In genomic region chr9:57421121-57421571, GRCm38 (mm10) we compare ENCODE assay signal across 8 mouse cellular contexts. TPM values are rescaled to one million over a fixed set of nuclear protein-coding genes. Genes with fewer than 3 reads are reported as not detected.
DNase-seq lines count a peak whose midpoint lies in the region; ATAC-seq and TF ChIP-seq lines count a peak whose summit lies in the region.

No protein-coding gene starts in this region.

- H3K9ac ChIP-seq in intestine, embryonic 15.5 days, result no peak overlapping the region
- no peak overlapping the region for H3K9ac ChIP-seq in liver, embryonic 14.5 days (replicated peaks)
- no peak overlapping the region for H3K9ac ChIP-seq in neural tube, embryonic 15.5 days (replicated peaks)

- H3K27me3 ChIP-seq in intestine, embryonic 15.5 days (replicated peaks), result no peaks in the 10 kb centered on the region
- H3K27me3 ChIP-seq in liver, embryonic 14.5 days (ENCODE audit: control insufficient read depth, insufficient read depth, low read length), result no peaks in the 10 kb centered on the region
- no peaks in the 10 kb centered on the region for H3K27me3 ChIP-seq in neural tube, embryonic 15.5 days (replicated peaks)

- H3K9me3 ChIP-seq in intestine, embryonic 15.5 days, result no peaks in the 10 kb centered on the region
- H3K9me3 ChIP-seq in liver, embryonic 14.5 days (ENCODE audit: control insufficient read depth, low read length), result no peaks in the 10 kb centered on the region
- H3K9me3 ChIP-seq in neural tube, embryonic 15.5 days (replicated peaks), result no peaks in the 10 kb centered on the region

- H3K4me3 ChIP-seq in intestine, embryonic 15.5 days (replicated peaks), result no peak overlapping the region
- H3K4me3 ChIP-seq in liver, embryonic 14.5 days (ENCODE audit: insufficient read depth in 1 of 2, low read depth in 2 of 2, low read length in 2 of 2), result no peak overlapping the region
- H3K4me3 ChIP-seq in neural tube, embryonic 15.5 days (replicated peaks), result no peak overlapping the region

- intact Hi-C loops in gastrocnemius, postnatal 36 days (cut with DNase I), result no loop called here

- H3K27ac ChIP-seq in intestine, embryonic 15.5 days, result peak overlapping the region; percentile 93
- no peak overlapping the region for H3K27ac ChIP-seq in liver, embryonic 14.5 days
- peak overlapping the region; percentile 73 for H3K27ac ChIP-seq in neural tube, embryonic 15.5 days (replicated peaks)

- no peaks in the 10 kb centered on the region for H3K36me3 ChIP-seq in intestine, embryonic 15.5 days
- no peaks in the 10 kb centered on the region for H3K36me3 ChIP-seq in liver, embryonic 14.5 days (replicated peaks; ENCODE audit: control insufficient read depth, insufficient read depth, low read depth)
- no peaks in the 10 kb centered on the region for H3K36me3 ChIP-seq in neural tube, embryonic 15.5 days

- no peak for TF ChIP-seq EP300 in liver, embryonic 14.5 days (IDR thresholded peaks at IDR 0.05; ENCODE audit: low read depth)

- peaks cover 31% of the 10 kb centered on the region for H3K4me1 ChIP-seq in intestine, embryonic 15.5 days (replicated peaks)
- peaks cover 0 to 16% of the 10 kb centered on the region in 2 experiments; a peak in 2 of 4 replicates for H3K4me1 ChIP-seq in liver, embryonic 14.5 days (replicated peaks; ENCODE audit: control insufficient read depth in 2 of 2, insufficient read depth in 2 of 2, low read length in 1 of 2)
- H3K4me1 ChIP-seq in neural tube, embryonic 15.5 days, result peaks cover 19% of the 10 kb centered on the region

- peak overlapping the region; percentile 28; the same call in 1 of the 2 replicates for H3K4me2 ChIP-seq in intestine, embryonic 15.5 days (replicated peaks)
- no peak overlapping the region for H3K4me2 ChIP-seq in liver, embryonic 14.5 days (ENCODE audit: low read depth)
- peak overlapping the region; percentile 13; the same call in 1 of the 2 replicates for H3K4me2 ChIP-seq in neural tube, embryonic 15.5 days

- 19% methylated on average over 9 of the region's 9 CpGs for WGBS in intestine, embryonic 15.5 days
- 27% methylated on average over 9 of the region's 9 CpGs for WGBS in liver, embryonic 14.5 days (ENCODE audit: insufficient replicate concordance)
- WGBS in neural tube, embryonic 15.5 days, result 79% methylated on average over 9 of the region's 9 CpGs

- no peak for TF ChIP-seq CTCF in liver, embryonic 14.5 days (IDR thresholded peaks at IDR 0.05; ENCODE audit: low read depth)

- peak; percentile 88 for ATAC-seq in intestine, embryonic 15.5 days
- peak; percentile 72 for ATAC-seq in liver, embryonic 14.5 days (ENCODE audit: insufficient read depth)
- ATAC-seq in neural tube, embryonic 15.5 days (ENCODE audit: low FRiP score), result 0 out of 2 replicates have a peak, but pooled peaks have one; percentile 18

- DNase-seq in layer of hippocampus, adult 11-12 months (ENCODE audit: low spot score), result peak; percentile 71
- no peak for DNase-seq in layer of hippocampus, adult 8-10 months (ENCODE audit: low spot score in 2 of 2)
- peak; percentile 85 for DNase-seq in adrenal gland, adult 2 months
- peak; percentile 46 to 49 for DNase-seq in gastrocnemius, postnatal 36 days
- peak in 2 of 3 experiments; percentile 42 to 51 for DNase-seq in liver, embryonic 14.5 days (ENCODE audit: low read depth in 3 of 3, low spot score in 3 of 3)
- DNase-seq in yolk sac, embryonic 10.5 days (ENCODE audit: low spot score), result peak; percentile 82

RNA-seq across cellular contexts. Expression of gene Ppcdc, which starts 18.8 kb away (rescaled TPM):
- total RNA-seq in layer of hippocampus, adult 8-10 months (2022), result 10 to 100 TPM; 16.1 to 26.1 (median 23.2) TPM
- 10 to 100 TPM; 21.7 to 21.9 TPM for total RNA-seq in adrenal gland, adult 2 months (2021)
- polyA plus RNA-seq in adrenal gland, adult 2 months (2012; rRNA removed), result 38.0 and 43.9 TPM in 2 replicates
- total RNA-seq in gastrocnemius, postnatal 36 days (2021), result 1 to 10 TPM; 7.1 to 7.7 TPM
- polyA plus RNA-seq in intestine, embryonic 15.5 days (2015; fragmentation: Nextera tagmentation; extraction: Ambion mirVana), result 25.0 and 30.1 TPM in 2 replicates
- polyA plus RNA-seq in liver, embryonic 14.5 days (2012; rRNA removed), result 9.4 and 10.0 TPM in 2 replicates
- 7.4 and 9.4 TPM in 2 replicates for polyA plus RNA-seq in liver, embryonic 14.5 days (2014; fragmentation: Nextera tagmentation; extraction: Ambion mirVana)
- polyA plus RNA-seq in neural tube, embryonic 15.5 days (2015; fragmentation: Nextera tagmentation; extraction: Ambion mirVana), result 18.4 and 22.7 TPM in 2 replicates

RNA-seq across cellular contexts. Expression of gene Scamp5, which starts 46.7 kb away (rescaled TPM):
- 100 to 1,000 TPM; 361 to 395 (median 373) TPM for total RNA-seq in layer of hippocampus, adult 8-10 months (2022)
- 10 to 100 TPM in 1 of 2 experiments, 1 to 10 TPM in 1; 8.4 to 18.1 TPM for total RNA-seq in adrenal gland, adult 2 months (2021)
- 21.0 and 21.7 TPM in 2 replicates for polyA plus RNA-seq in adrenal gland, adult 2 months (2012; rRNA removed)
- under 1 TPM; 0.66 to 0.74 TPM for total RNA-seq in gastrocnemius, postnatal 36 days (2021)
- 14.1 and 16.4 TPM in 2 replicates for polyA plus RNA-seq in intestine, embryonic 15.5 days (2015; fragmentation: Nextera tagmentation; extraction: Ambion mirVana)
- 9.1 and 9.2 TPM in 2 replicates for polyA plus RNA-seq in liver, embryonic 14.5 days (2012; rRNA removed)
- polyA plus RNA-seq in liver, embryonic 14.5 days (2014; fragmentation: Nextera tagmentation; extraction: Ambion mirVana), result 4.5 and 5.2 TPM in 2 replicates
- polyA plus RNA-seq in neural tube, embryonic 15.5 days (2015; fragmentation: Nextera tagmentation; extraction: Ambion mirVana), result 91.1 and 112 TPM in 2 replicates

Comparison
In these comparisons a context has a peak if more than half of its experiments do, and no peak if none do; other contexts are left out.
1. DNase-seq: peak in layer of hippocampus, adult 11-12 months (single experiment), adrenal gland, adult 2 months (single experiment), gastrocnemius, postnatal 36 days (2 of 2), liver, embryonic 14.5 days (2 of 3) and yolk sac, embryonic 10.5 days (single experiment); none in layer of hippocampus, adult 8-10 months (0 of 2).
2. ATAC-seq: peak in every context shown above with its lines; median percentile 88 in intestine, embryonic 15.5 days; 72 in liver, embryonic 14.5 days; 18 in neural tube, embryonic 15.5 days.